Mouse (Mus musculus): ENCODE results near the gene Rps13. TPM values are rescaled to one million over a fixed set of nuclear protein-coding genes. Genes with fewer than 3 reads are reported as not detected.
"Not testable (repeated sequence)": the region's sequence is repeated elsewhere in the genome, so short reads cannot be mapped to it uniquely, and the experiment has no call there.

Gene Rps13
- polyA plus RNA-seq (2016; fragmentation: Nextera tagmentation; extraction: Ambion mirVana) = 814 and 844 TPM in 2 replicates

GRCm38 (mm10) chr7:116333713-116334668 lies at the start of gene Rps13:
Rps13 (minus strand) TSS chr7:116334195.
- WGBS = under 1% methylated on average over 78 of the region's 78 CpGs
- Histone ChIP-seq H3K4me1 (replicated peaks) (peaks cover 11% of the 10 kb centered on the region), H3K27me3 (ENCODE audit: insufficient read depth, poor library complexity, severe bottlenecking) (no peaks in the 10 kb centered on the region), H3K27ac (peak within 1 kb of the TSS; percentile 95), H3K9me3 (no peaks in the 10 kb centered on the region), H3K4me3 (peak within 1 kb of the TSS; percentile 91), H3K36me3 (peaks cover 50% of the 10 kb centered on the region)
- peak; percentile 97 for DNase-seq (ENCODE audit: low spot score)

GRCm38 (mm10) chr7:116379181-116379580 lies 45.2 kb upstream of the Rps13 start:
- H3K9me3 ChIP-seq; H3K4me1 ChIP-seq (replicated peaks); H3K27ac ChIP-seq; H3K27me3 ChIP-seq (ENCODE audit: insufficient read depth, poor library complexity, severe bottlenecking); H3K4me3 ChIP-seq; DNase-seq (ENCODE audit: low spot score): not testable (repeated sequence)
- 92% methylated on average over 6 of the region's 6 CpGs for WGBS
- peaks cover 67% of the 10 kb centered on the region for H3K36me3 ChIP-seq

GRCm38 (mm10) chr7:116374284-116374683 lies 40.3 kb upstream of the Rps13 start:
- no peak overlapping the region for H3K27ac ChIP-seq
- H3K27me3 ChIP-seq (ENCODE audit: insufficient read depth, poor library complexity, severe bottlenecking) = no peaks in the 10 kb centered on the region
- no peak for DNase-seq (ENCODE audit: low spot score)
- peaks cover 67% of the 10 kb centered on the region for H3K36me3 ChIP-seq
- H3K4me1 ChIP-seq (replicated peaks) = no peaks in the 10 kb centered on the region
- no peak overlapping the region for H3K4me3 ChIP-seq
- no peaks in the 10 kb centered on the region for H3K9me3 ChIP-seq
- WGBS = 84% methylated on average over 1 of the region's 1 CpGs

- WGBS = 75% methylated on average over 1 of the region's 1 CpGs
- H3K27me3 ChIP-seq (ENCODE audit: insufficient read depth, poor library complexity, severe bottlenecking) = no peaks in the 10 kb centered on the region
- peak; percentile 53 for DNase-seq (ENCODE audit: low spot score)
- no peak overlapping the region for H3K27ac ChIP-seq
- H3K9me3 ChIP-seq = no peaks in the 10 kb centered on the region
- peaks cover 50% of the 10 kb centered on the region for H3K36me3 ChIP-seq
- H3K4me3 ChIP-seq = no peak overlapping the region
- H3K4me1 ChIP-seq (replicated peaks) = peaks cover 11% of the 10 kb centered on the region
Observed at GRCm38 (mm10) chr7:116336226-116336625, 2.2 kb upstream of the Rps13 start.

GRCm38 (mm10) chr7:116335133-116335532 lies 1.1 kb upstream of the Rps13 start:
- H3K27ac ChIP-seq = no peak overlapping the region
- no peaks in the 10 kb centered on the region for H3K27me3 ChIP-seq (ENCODE audit: insufficient read depth, poor library complexity, severe bottlenecking)
- WGBS = 80% methylated on average over 6 of the region's 6 CpGs
- peaks cover 51% of the 10 kb centered on the region for H3K36me3 ChIP-seq
- no peaks in the 10 kb centered on the region for H3K9me3 ChIP-seq
- peaks cover 11% of the 10 kb centered on the region for H3K4me1 ChIP-seq (replicated peaks)
- no peak for DNase-seq (ENCODE audit: low spot score)
- peak overlapping the region; percentile 91; the same call in 1 of the 2 replicates for H3K4me3 ChIP-seq

GRCm38 (mm10) chr7:116334669-116335038 lies 659 bp upstream of the Rps13 start:
- 29% methylated on average over 8 of the region's 8 CpGs for WGBS
- peak overlapping the region; percentile 95 for H3K27ac ChIP-seq
- no peaks in the 10 kb centered on the region for H3K27me3 ChIP-seq (ENCODE audit: insufficient read depth, poor library complexity, severe bottlenecking)
- peaks cover 11% of the 10 kb centered on the region for H3K4me1 ChIP-seq (replicated peaks)
- H3K36me3 ChIP-seq = peaks cover 51% of the 10 kb centered on the region
- H3K9me3 ChIP-seq = no peaks in the 10 kb centered on the region
- H3K4me3 ChIP-seq = peak overlapping the region; percentile 91
- no peak for DNase-seq (ENCODE audit: low spot score)

GRCm38 (mm10) chr7:116331246-116331645 lies 2.7 kb downstream of the Rps13 start:
- 93% methylated on average over 2 of the region's 2 CpGs for whole genome bisulfite sequencing
- Histone ChIP-seq H3K4me1 (replicated peaks) (peaks cover 11% of the 10 kb centered on the region), H3K9me3 (no peaks in the 10 kb centered on the region), H3K27me3 (ENCODE audit: insufficient read depth, poor library complexity, severe bottlenecking) (no peaks in the 10 kb centered on the region), H3K4me3 (no peak overlapping the region), H3K27ac (no peak overlapping the region), H3K36me3 (peaks cover 58% of the 10 kb centered on the region)
- no peak for DNase-seq (ENCODE audit: low spot score)

- peaks cover 11% of the 10 kb centered on the region for H3K4me1 ChIP-seq (replicated peaks)
- 92% methylated on average over 4 of the region's 4 CpGs for WGBS
- H3K27ac ChIP-seq = no peak overlapping the region
- no peaks in the 10 kb centered on the region for H3K9me3 ChIP-seq
- H3K27me3 ChIP-seq (ENCODE audit: insufficient read depth, poor library complexity, severe bottlenecking) = no peaks in the 10 kb centered on the region
- H3K36me3 ChIP-seq = peaks cover 56% of the 10 kb centered on the region
- H3K4me3 ChIP-seq = no peak overlapping the region
- DNase-seq (ENCODE audit: low spot score) = no peak
Observed at GRCm38 (mm10) chr7:116329858-116330257, 4.1 kb downstream of the Rps13 start.

GRCm38 (mm10) chr7:116328777-116329176 lies 5.2 kb downstream of the Rps13 start:
- Histone ChIP-seq H3K36me3 (peaks cover 56% of the 10 kb centered on the region), H3K4me3 (no peak overlapping the region), H3K4me1 (replicated peaks) (peaks cover 8% of the 10 kb centered on the region), H3K27ac (no peak overlapping the region), H3K27me3 (ENCODE audit: insufficient read depth, poor library complexity, severe bottlenecking) (no peaks in the 10 kb centered on the region), H3K9me3 (no peaks in the 10 kb centered on the region)
- no peak for DNase-seq (ENCODE audit: low spot score)
- WGBS = 74% methylated on average over 7 of the region's 7 CpGs

GRCm38 (mm10) chr7:116327901-116328300 lies 6.1 kb downstream of the Rps13 start:
- H3K36me3 ChIP-seq = peaks cover 55% of the 10 kb centered on the region
- no peak overlapping the region for H3K27ac ChIP-seq
- H3K9me3 ChIP-seq = no peaks in the 10 kb centered on the region
- no peak overlapping the region for H3K4me3 ChIP-seq
- no peak for DNase-seq (ENCODE audit: low spot score)
- H3K4me1 ChIP-seq (replicated peaks) = peaks cover 5% of the 10 kb centered on the region
- H3K27me3 ChIP-seq (ENCODE audit: insufficient read depth, poor library complexity, severe bottlenecking) = no peaks in the 10 kb centered on the region
- WGBS = 91% methylated on average over 5 of the region's 5 CpGs

GRCm38 (mm10) chr7:116323331-116323964 lies 10.5 kb downstream of the Rps13 start:
- H3K27ac ChIP-seq = no peak overlapping the region
- WGBS = 34% methylated on average over 10 of the region's 10 CpGs
- peak; percentile 80 for DNase-seq (ENCODE audit: low spot score)
- peaks cover 11% of the 10 kb centered on the region for H3K36me3 ChIP-seq
- no peaks in the 10 kb centered on the region for H3K27me3 ChIP-seq (ENCODE audit: insufficient read depth, poor library complexity, severe bottlenecking)
- no peaks in the 10 kb centered on the region for H3K9me3 ChIP-seq
- H3K4me1 ChIP-seq (replicated peaks) = no peaks in the 10 kb centered on the region
- H3K4me3 ChIP-seq = no peak overlapping the region

GRCm38 (mm10) chr7:116309456-116309855 lies 24.5 kb downstream of the Rps13 start:
- DNase-seq (ENCODE audit: low spot score) = peak; percentile 66
- peaks cover 51% of the 10 kb centered on the region for H3K4me1 ChIP-seq (replicated peaks)
- H3K27me3 ChIP-seq (ENCODE audit: insufficient read depth, poor library complexity, severe bottlenecking) = peaks cover 9% of the 10 kb centered on the region; the same call in 1 of the 2 replicates
- H3K4me3 ChIP-seq = peak overlapping the region; percentile 88
- H3K36me3 ChIP-seq = no peaks in the 10 kb centered on the region
- peak overlapping the region; percentile 73 for H3K27ac ChIP-seq
- no peaks in the 10 kb centered on the region for H3K9me3 ChIP-seq
- 7% methylated on average over 9 of the region's 9 CpGs for WGBS

GRCm38 (mm10) chr7:116308632-116308991 lies 25.4 kb downstream of the Rps13 start:
- H3K4me3 ChIP-seq = peak overlapping the region; percentile 88
- H3K9me3 ChIP-seq = no peaks in the 10 kb centered on the region
- no peaks in the 10 kb centered on the region for H3K36me3 ChIP-seq
- 4% methylated on average over 16 of the region's 16 CpGs for WGBS
- H3K27me3 ChIP-seq (ENCODE audit: insufficient read depth, poor library complexity, severe bottlenecking) = peaks cover 9% of the 10 kb centered on the region; the same call in 1 of the 2 replicates
- peaks cover 51% of the 10 kb centered on the region for H3K4me1 ChIP-seq (replicated peaks)
- peak; percentile 24 for DNase-seq (ENCODE audit: low spot score)
- peak overlapping the region; percentile 92 for H3K27ac ChIP-seq

All from hindbrain, embryonic 10.5 days (tissue).